Mouse (Mus musculus) liver, embryonic 14.5 days (tissue): Measurements from ENCODE around the gene Lrrc27.

ENCODE experiments used
- CTCF ChIP-seq: IDR thresholded peaks from 2 replicates; pipeline ENCODE4 v1.5.1; 2016; ENCODE audit warnings: antibody characterized with exemption, low read depth, control low read depth
- EP300 ChIP-seq: IDR thresholded peaks from 2 replicates; pipeline ENCODE4 v1.6.1; 2016; ENCODE audit warnings: antibody characterized with exemption, low read depth

DNA sequence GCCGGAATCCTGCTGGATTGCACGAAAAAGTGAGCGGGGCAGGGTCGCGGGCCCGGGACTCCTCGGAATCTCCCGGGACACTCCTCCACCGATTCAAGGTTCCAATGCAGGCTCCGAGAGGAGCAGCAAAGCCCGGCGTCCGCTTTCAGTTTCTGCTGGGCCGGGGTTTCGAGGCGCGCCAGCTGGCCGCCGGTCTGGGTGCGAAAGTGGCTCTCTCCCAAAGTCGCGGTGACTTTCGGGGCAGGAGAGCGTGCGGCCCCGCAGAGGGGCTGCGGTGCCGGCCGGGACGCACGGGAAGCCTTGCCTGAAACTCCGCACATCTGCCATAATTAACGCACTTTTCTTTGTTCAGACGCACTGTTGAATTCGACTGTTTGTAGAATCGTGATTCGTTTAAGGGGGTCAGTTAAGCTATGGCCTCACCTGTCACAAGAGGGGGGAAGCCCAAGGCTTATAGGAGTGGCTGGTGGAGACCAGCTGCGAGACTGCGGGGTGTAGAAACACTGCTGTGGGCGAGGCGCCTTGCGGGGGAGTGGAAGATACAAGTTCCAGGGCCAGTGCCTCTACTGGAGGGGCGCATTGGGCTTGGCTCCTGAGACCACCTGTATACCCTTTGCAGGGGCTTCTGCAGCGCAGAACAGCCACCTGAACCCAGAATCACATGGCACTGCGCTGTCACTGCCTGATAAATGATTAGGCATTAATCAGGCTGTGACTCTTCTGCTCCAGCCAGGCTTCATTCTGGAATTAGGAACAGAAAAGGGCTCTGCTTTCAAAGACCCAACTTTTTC lies 36.0 kb downstream of the Lrrc27 start:
- no peak for TF ChIP-seq CTCF
- no peak for TF ChIP-seq EP300
